Mouse (Mus musculus): ENCODE results near the gene Slc24a2.

Gene Slc24a2

DNA sequence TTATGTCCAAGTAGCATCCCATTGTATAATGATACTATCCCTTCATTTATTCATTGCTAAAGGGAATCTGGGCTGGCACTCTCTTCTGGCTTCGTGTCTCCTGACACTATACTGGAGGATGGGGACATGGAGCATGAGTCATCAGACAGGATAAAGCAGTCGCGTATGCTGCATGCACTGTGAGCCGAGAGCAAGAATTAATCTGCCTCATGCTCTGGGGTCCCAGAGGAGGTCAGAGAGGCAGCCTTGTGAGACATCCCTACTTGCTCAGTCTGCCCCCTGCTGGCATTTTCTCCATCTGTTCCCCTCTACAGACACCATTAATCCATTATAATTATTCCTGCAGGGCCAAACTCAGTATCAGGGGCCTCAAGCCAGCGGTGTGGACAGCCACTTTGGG is 276.8 kb downstream of the Slc24a2 start:
- no peak for DNase-seq (ENCODE audit: low spot score)

DNA sequence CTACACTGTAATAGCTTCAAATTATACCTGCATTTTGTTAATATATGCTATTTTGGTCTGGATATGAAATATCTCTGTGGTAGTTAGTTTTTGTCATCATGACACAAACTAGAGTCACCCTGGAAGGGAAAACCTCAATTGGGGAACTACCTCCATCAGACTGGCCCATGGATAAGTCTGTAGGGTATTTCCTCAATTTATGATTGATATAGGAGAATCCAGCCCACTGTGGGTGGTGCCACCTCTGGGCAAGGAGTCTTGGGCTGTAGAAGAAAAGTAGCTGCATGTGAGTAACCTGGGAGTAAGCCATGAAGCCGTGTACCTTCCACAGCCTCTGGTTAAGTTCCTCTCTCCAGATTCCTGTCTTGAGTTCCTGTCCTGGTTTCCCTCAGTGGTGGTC is 281.5 kb downstream of the Slc24a2 start:
- no peak for DNase-seq (ENCODE audit: low spot score)

DNA sequence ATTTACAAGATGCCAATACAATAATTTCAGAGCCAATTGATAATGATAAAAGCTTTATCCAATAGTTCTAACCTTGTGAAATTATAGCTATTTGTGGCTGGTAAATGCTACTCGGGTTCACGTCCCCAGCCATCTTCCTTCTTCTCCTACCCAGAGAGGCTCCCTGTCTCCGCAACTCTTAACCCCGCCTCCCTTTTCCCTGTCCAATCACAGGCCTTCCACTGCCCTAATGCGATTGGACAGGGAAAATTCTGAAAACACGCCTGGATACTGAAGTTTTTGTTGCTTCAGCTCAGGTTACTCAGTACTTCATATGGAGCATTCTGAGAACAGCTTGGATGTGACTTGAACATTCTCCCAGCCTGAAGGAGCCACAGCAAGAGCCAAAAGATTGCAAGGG is 287.0 kb downstream of the Slc24a2 start:
- DNase-seq (ENCODE audit: low spot score) = no peak

DNA sequence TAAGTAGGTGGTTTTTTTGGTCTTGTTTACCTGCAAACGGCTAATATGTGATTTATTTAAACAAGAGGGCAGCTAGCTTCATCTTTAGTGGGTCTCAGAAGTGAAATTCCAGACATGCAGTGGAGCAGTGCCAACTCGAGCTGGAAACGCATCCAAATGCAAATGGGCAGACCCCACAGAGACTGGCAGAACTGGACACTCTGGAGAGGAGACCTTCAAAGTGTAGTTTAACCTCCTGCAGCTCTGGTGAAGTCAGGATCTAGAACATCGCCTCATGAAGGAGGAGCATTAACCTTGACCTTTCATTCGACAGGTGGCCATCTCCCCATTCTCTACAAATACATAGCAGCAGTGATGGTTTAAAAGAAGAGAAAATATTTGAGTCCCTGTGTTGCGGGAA is 287.6 kb downstream of the Slc24a2 start:
- no peak for DNase-seq (ENCODE audit: low spot score)

DNA sequence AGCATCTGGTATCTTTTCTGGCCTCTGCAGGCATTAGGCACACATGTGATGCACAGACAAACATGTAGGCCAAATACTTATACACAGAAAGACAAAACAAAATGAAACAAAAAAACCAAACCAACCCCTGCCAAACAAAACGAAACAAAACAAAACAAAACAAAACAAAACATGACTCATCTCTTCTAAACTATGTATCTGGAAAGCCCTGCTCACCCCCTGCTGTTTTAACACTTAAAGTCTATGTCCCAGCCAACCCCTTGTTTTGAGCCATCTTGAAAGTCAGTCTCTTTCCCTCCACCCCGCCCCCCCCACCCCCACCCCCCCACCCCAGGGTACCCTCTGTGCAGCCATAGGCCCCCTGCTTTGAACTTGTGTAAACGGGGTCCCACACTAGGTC is 293.6 kb downstream of the Slc24a2 start:
- DNase-seq (ENCODE audit: low spot score) = no peak

DNA sequence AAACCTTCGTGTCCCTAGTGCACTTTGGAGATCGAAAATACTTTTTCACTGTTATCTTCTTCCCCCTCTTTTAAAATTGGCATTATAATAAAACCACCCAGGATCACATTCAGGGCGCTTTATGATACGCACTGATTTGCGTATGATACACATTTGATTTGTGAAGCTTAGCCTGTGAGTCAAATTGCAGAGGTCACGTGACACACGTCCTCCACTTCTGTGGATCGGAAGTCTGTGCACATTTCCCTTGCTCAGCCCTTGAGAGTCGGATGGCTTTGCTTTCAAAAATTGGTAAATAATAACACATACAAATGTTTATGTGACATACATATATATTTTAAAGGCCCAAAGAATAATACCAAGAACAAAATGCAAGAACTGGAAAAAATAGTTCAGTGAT is 294.1 kb downstream of the Slc24a2 start:
- no peak for DNase-seq (ENCODE audit: low spot score)
